Comparison of ENCODE assay signal across 9 mouse cellular contexts in the genomic region with DNA sequence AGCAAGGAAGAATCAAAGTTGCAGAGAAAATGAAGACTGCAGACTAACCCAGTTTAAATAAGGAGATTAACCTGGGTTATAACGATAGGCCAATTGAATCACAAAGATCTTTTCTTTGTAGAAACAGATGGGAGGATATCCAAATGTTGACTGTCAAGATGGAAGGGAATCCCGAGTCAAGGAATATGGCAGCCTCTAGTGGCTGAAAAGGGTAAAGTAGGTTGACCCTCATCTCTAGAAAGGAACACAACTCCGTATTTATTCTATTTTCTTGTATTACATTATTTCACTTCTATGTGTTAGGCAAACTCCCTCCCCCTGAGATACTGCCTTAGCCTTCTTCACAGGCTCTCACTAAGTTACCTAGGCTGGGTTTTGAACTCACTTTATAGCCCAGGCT.
DNase-seq lines count a peak whose midpoint lies in the region; ATAC-seq and TF ChIP-seq lines count a peak whose summit lies in the region.
"Had no signal": no experiment of that assay in that cellular context is flagged by ENCODE, and none has a peak within 500 bp of the region (broad histone marks: within the 10 kb centered on the region; RNA-seq: fewer than 3 reads in every experiment).

No protein-coding gene starts in this region.

- no peaks in the 10 kb centered on the region for H3K9me3 ChIP-seq in intestine, postnatal 0 days (ENCODE audit: control insufficient read depth)
- no peaks in the 10 kb centered on the region for H3K9me3 ChIP-seq in intestine, embryonic 16.5 days (ENCODE audit: control insufficient read depth, low read length)
- no peaks in the 10 kb centered on the region for H3K9me3 ChIP-seq in E14TG2a.4 (ENCODE audit: low read length)
- H3K9me3 ChIP-seq: heart, embryonic 13.5 days; limb, embryonic 12.5 days had no signal

- H3K36me3 ChIP-seq in intestine, postnatal 0 days (ENCODE audit: control insufficient read depth, insufficient read depth), result no peaks in the 10 kb centered on the region
- H3K36me3 ChIP-seq in intestine, embryonic 16.5 days (ENCODE audit: control insufficient read depth, insufficient read depth, low read length), result no peaks in the 10 kb centered on the region
- no peaks in the 10 kb centered on the region for H3K36me3 ChIP-seq in E14TG2a.4 (ENCODE audit: insufficient read depth, low read length)
- H3K36me3 ChIP-seq: heart, embryonic 13.5 days; limb, embryonic 12.5 days had no signal

- DNase-seq in R1 (ENCODE audit: low read depth, low spot score), result peak; percentile 27
- peak; percentile 2 for DNase-seq in fibroblast of lung, adult 2 months (ENCODE audit: low read depth)
- no peak for DNase-seq in layer of hippocampus, postnatal 10 days (ENCODE audit: low spot score in 2 of 2)

- H3K9ac ChIP-seq in intestine, postnatal 0 days (ENCODE audit: low read depth, low read length), result no peak overlapping the region
- no peak overlapping the region for H3K9ac ChIP-seq in intestine, embryonic 16.5 days (ENCODE audit: low read depth, low read length)
- H3K9ac ChIP-seq: heart, embryonic 13.5 days; limb, embryonic 12.5 days had no signal

- H3K27me3 ChIP-seq in intestine, postnatal 0 days (replicated peaks; ENCODE audit: control insufficient read depth, insufficient read depth, low read length), result no peaks in the 10 kb centered on the region
- no peaks in the 10 kb centered on the region for H3K27me3 ChIP-seq in intestine, embryonic 16.5 days (replicated peaks; ENCODE audit: control insufficient read depth, insufficient read depth, low read length)
- H3K27me3 ChIP-seq in E14TG2a.4 (ENCODE audit: insufficient read depth, low read length), result no peaks in the 10 kb centered on the region
- H3K27me3 ChIP-seq: heart, embryonic 13.5 days; limb, embryonic 12.5 days had no signal

- peak; percentile 81 for TF ChIP-seq CTCF in intestine, postnatal 0 days (IDR thresholded peaks at IDR 0.05; ENCODE audit: low read depth)
- peak; percentile 90 for TF ChIP-seq CTCF in E14TG2a.4 (conservative IDR thresholded peaks at IDR 0.05; ENCODE audit: low read length)

- no peak for ATAC-seq in intestine, postnatal 0 days
- no peak for ATAC-seq in intestine, embryonic 16.5 days
- no peak for ATAC-seq in monocyte, adult 5-6 weeks (replicated peaks; ENCODE audit: insufficient number of reproducible peaks, low FRiP score, low TSS enrichment, poor library complexity, severe bottlenecking)

- H3K4me3 ChIP-seq in intestine, postnatal 0 days (ENCODE audit: low read depth, low read length), result no peak overlapping the region
- H3K4me3 ChIP-seq in intestine, embryonic 16.5 days (ENCODE audit: low read length), result no peak overlapping the region
- no peak overlapping the region for H3K4me3 ChIP-seq in E14TG2a.4 (replicated peaks; ENCODE audit: low read length)
- H3K4me3 ChIP-seq: heart, embryonic 13.5 days; limb, embryonic 12.5 days had no signal

- H3K27ac ChIP-seq in intestine, postnatal 0 days (ENCODE audit: low read depth, low read length), result no peak overlapping the region
- no peak overlapping the region for H3K27ac ChIP-seq in intestine, embryonic 16.5 days (ENCODE audit: low read length)
- H3K27ac ChIP-seq: heart, embryonic 13.5 days; limb, embryonic 12.5 days had no signal

- no peaks in the 10 kb centered on the region for H3K4me1 ChIP-seq in intestine, postnatal 0 days (replicated peaks; ENCODE audit: control insufficient read depth, insufficient read depth, low read length)
- no peaks in the 10 kb centered on the region for H3K4me1 ChIP-seq in intestine, embryonic 16.5 days (ENCODE audit: control insufficient read depth, insufficient read depth, low read length)
- no peaks in the 10 kb centered on the region for H3K4me1 ChIP-seq in E14TG2a.4 (replicated peaks; ENCODE audit: low read depth, low read length)
- H3K4me1 ChIP-seq: heart, embryonic 13.5 days; limb, embryonic 12.5 days had no signal

- no peak overlapping the region for H3K4me2 ChIP-seq in intestine, postnatal 0 days (replicated peaks; ENCODE audit: low read depth)
- no peak overlapping the region for H3K4me2 ChIP-seq in intestine, embryonic 16.5 days (ENCODE audit: low read depth, low read length)
- H3K4me2 ChIP-seq: heart, embryonic 13.5 days; limb, embryonic 12.5 days had no signal

- 23% methylated on average over 3 of the region's 3 CpGs for WGBS in intestine, postnatal 0 days
- WGBS in intestine, embryonic 16.5 days, result 28% methylated on average over 3 of the region's 3 CpGs

Comparison
In these comparisons a context has a peak if more than half of its experiments do, and no peak if none do; other contexts are left out.
1. DNase-seq: peak in R1 (single experiment) and fibroblast of lung, adult 2 months (single experiment); none in layer of hippocampus, postnatal 10 days (0 of 2).